Mouse (Mus musculus) adrenal gland, postnatal 4 days (tissue): ENCODE data around the gene Nhlrc1. TPM values are rescaled to one million over a fixed set of nuclear protein-coding genes. Genes with fewer than 3 reads are reported as not detected.

Experiments
- total RNA-seq, 2 experiments: library from RNA; stranded (reverse); gene quantifications; 2 replicates each; pipeline ENCODE4 v1.2.3; 2021

Gene Nhlrc1
- total RNA-seq, 2 experiments from 2014 or later: 5.1 to 6.1 TPM

Other genes with a start within 250 kb of the Nhlrc1 start
- gene Kif13a, start 85.0 kb downstream of the Nhlrc1 start, total RNA-seq: 10 to 100 TPM; 37.2 to 43.2 TPM
- gene Kdm1b, start 28.6 kb upstream of the Nhlrc1 start, total RNA-seq: 10 to 100 TPM in 1 of 2 experiments, 1 to 10 TPM in 1; 9.5 to 12.0 TPM
- gene Tpmt, start 29.9 kb upstream of the Nhlrc1 start, total RNA-seq: 10 to 100 TPM; 15.5 to 17.9 TPM
- 100 to 1,000 TPM; 122 to 142 TPM for gene Dek, start 91.4 kb upstream of the Nhlrc1 start, total RNA-seq
- gene Rnf144b, start 107.8 kb upstream of the Nhlrc1 start, total RNA-seq: 1 to 10 TPM; 3.4 to 6.7 TPM